Mouse (Mus musculus): Measurements from ENCODE around the gene Dnajc10. TPM values are rescaled to one million over a fixed set of nuclear protein-coding genes. Genes with fewer than 3 reads are reported as not detected.

Dnajc10 gene
- polyA plus RNA-seq, 1 experiment from 2014 or later = 22.9 TPM

GRCm38 (mm10) chr2:80371458-80371857, 56.2 kb downstream of the Dnajc10 start:
- 85% methylated on average over 8 of the region's 8 CpGs for WGBS
- Histone ChIP-seq H3K9me3 (ENCODE audit: control insufficient read depth) (no peaks in the 10 kb centered on the region), H3K4me1 (replicated peaks; ENCODE audit: control insufficient read depth, insufficient read depth, low read length) (no peaks in the 10 kb centered on the region), H3K9ac (ENCODE audit: low read depth, low read length) (no peak overlapping the region), H3K4me2 (replicated peaks; ENCODE audit: low read depth) (no peak overlapping the region), H3K27ac (ENCODE audit: low read depth, low read length) (no peak overlapping the region), H3K36me3 (ENCODE audit: control insufficient read depth, insufficient read depth) (no peaks in the 10 kb centered on the region), H3K4me3 (ENCODE audit: low read depth, low read length) (no peak overlapping the region), H3K27me3 (replicated peaks; ENCODE audit: control insufficient read depth, insufficient read depth, low read length) (no peaks in the 10 kb centered on the region)
- TF ChIP-seq CTCF (IDR thresholded peaks at IDR 0.05; ENCODE audit: low read depth) = no peak
- ATAC-seq = no peak

GRCm38 (mm10) chr2:80374892-80375291, 59.6 kb downstream of the Dnajc10 start:
- Histone ChIP-seq H3K27me3 (replicated peaks; ENCODE audit: control insufficient read depth, insufficient read depth, low read length) (no peaks in the 10 kb centered on the region), H3K9me3 (ENCODE audit: control insufficient read depth) (no peaks in the 10 kb centered on the region), H3K27ac (ENCODE audit: low read depth, low read length) (no peak overlapping the region), H3K4me2 (replicated peaks; ENCODE audit: low read depth) (no peak overlapping the region), H3K4me1 (replicated peaks; ENCODE audit: control insufficient read depth, insufficient read depth, low read length) (no peaks in the 10 kb centered on the region), H3K4me3 (ENCODE audit: low read depth, low read length) (no peak overlapping the region), H3K9ac (ENCODE audit: low read depth, low read length) (no peak overlapping the region), H3K36me3 (ENCODE audit: control insufficient read depth, insufficient read depth) (no peaks in the 10 kb centered on the region)
- ATAC-seq = no peak
- TF ChIP-seq CTCF (IDR thresholded peaks at IDR 0.05; ENCODE audit: low read depth) = no peak

- Histone ChIP-seq H3K4me1 (replicated peaks; ENCODE audit: control insufficient read depth, insufficient read depth, low read length) (no peaks in the 10 kb centered on the region), H3K27me3 (replicated peaks; ENCODE audit: control insufficient read depth, insufficient read depth, low read length) (no peaks in the 10 kb centered on the region), H3K9me3 (ENCODE audit: control insufficient read depth) (no peaks in the 10 kb centered on the region), H3K36me3 (ENCODE audit: control insufficient read depth, insufficient read depth) (no peaks in the 10 kb centered on the region), H3K4me2 (replicated peaks; ENCODE audit: low read depth) (no peak overlapping the region), H3K4me3 (ENCODE audit: low read depth, low read length) (no peak overlapping the region), H3K9ac (ENCODE audit: low read depth, low read length) (no peak overlapping the region), H3K27ac (ENCODE audit: low read depth, low read length) (no peak overlapping the region)
- 91% methylated on average over 5 of the region's 5 CpGs for WGBS
- TF ChIP-seq CTCF (IDR thresholded peaks at IDR 0.05; ENCODE audit: low read depth) = no peak
- no peak for ATAC-seq
Measured at GRCm38 (mm10) chr2:80379848-80380247, 64.6 kb downstream of the Dnajc10 start.

GRCm38 (mm10) chr2:80384447-80384846, 69.2 kb downstream of the Dnajc10 start:
- 60% methylated on average over 4 of the region's 4 CpGs for WGBS
- no peaks in the 10 kb centered on the region for H3K4me1 ChIP-seq (replicated peaks; ENCODE audit: control insufficient read depth, insufficient read depth, low read length)
- H3K36me3 ChIP-seq (ENCODE audit: control insufficient read depth, insufficient read depth) = no peaks in the 10 kb centered on the region
- no peak for TF ChIP-seq CTCF (IDR thresholded peaks at IDR 0.05; ENCODE audit: low read depth)
- no peak for ATAC-seq
- H3K9me3 ChIP-seq (ENCODE audit: control insufficient read depth) = no peaks in the 10 kb centered on the region
- no peak overlapping the region for H3K4me2 ChIP-seq (replicated peaks; ENCODE audit: low read depth)
- H3K27me3 ChIP-seq (replicated peaks; ENCODE audit: control insufficient read depth, insufficient read depth, low read length) = no peaks in the 10 kb centered on the region
- H3K9ac ChIP-seq (ENCODE audit: low read depth, low read length) = no peak overlapping the region
- no peak overlapping the region for H3K4me3 ChIP-seq (ENCODE audit: low read depth, low read length)
- no peak overlapping the region for H3K27ac ChIP-seq (ENCODE audit: low read depth, low read length)

GRCm38 (mm10) chr2:80386255-80386654, 71.0 kb downstream of the Dnajc10 start:
- ATAC-seq = no peak
- WGBS = 94% methylated on average over 2 of the region's 2 CpGs
- H3K9ac ChIP-seq (ENCODE audit: low read depth, low read length) = no peak overlapping the region

GRCm38 (mm10) chr2:80387668-80388067, 72.4 kb downstream of the Dnajc10 start:
- Histone ChIP-seq H3K9ac (ENCODE audit: low read depth, low read length) (no peak overlapping the region), H3K27me3 (replicated peaks; ENCODE audit: control insufficient read depth, insufficient read depth, low read length) (no peaks in the 10 kb centered on the region), H3K36me3 (ENCODE audit: control insufficient read depth, insufficient read depth) (no peaks in the 10 kb centered on the region), H3K4me3 (ENCODE audit: low read depth, low read length) (no peak overlapping the region), H3K27ac (ENCODE audit: low read depth, low read length) (no peak overlapping the region), H3K4me2 (replicated peaks; ENCODE audit: low read depth) (no peak overlapping the region), H3K4me1 (replicated peaks; ENCODE audit: control insufficient read depth, insufficient read depth, low read length) (no peaks in the 10 kb centered on the region), H3K9me3 (ENCODE audit: control insufficient read depth) (no peaks in the 10 kb centered on the region)
- TF ChIP-seq CTCF (IDR thresholded peaks at IDR 0.05; ENCODE audit: low read depth) = no peak
- 73% methylated on average over 9 of the region's 9 CpGs for WGBS
- no peak for ATAC-seq

More at GRCm38 (mm10) chr2:80386255-80386654, 71.0 kb downstream of the Dnajc10 start:
- H3K4me3 ChIP-seq (ENCODE audit: low read depth, low read length) = no peak overlapping the region
- no peaks in the 10 kb centered on the region for H3K27me3 ChIP-seq (replicated peaks; ENCODE audit: control insufficient read depth, insufficient read depth, low read length)
- H3K4me2 ChIP-seq (replicated peaks; ENCODE audit: low read depth) = no peak overlapping the region
- H3K36me3 ChIP-seq (ENCODE audit: control insufficient read depth, insufficient read depth) = no peaks in the 10 kb centered on the region
- no peaks in the 10 kb centered on the region for H3K4me1 ChIP-seq (replicated peaks; ENCODE audit: control insufficient read depth, insufficient read depth, low read length)
- TF ChIP-seq CTCF (IDR thresholded peaks at IDR 0.05; ENCODE audit: low read depth) = no peak
- H3K9me3 ChIP-seq (ENCODE audit: control insufficient read depth) = no peaks in the 10 kb centered on the region
- no peak overlapping the region for H3K27ac ChIP-seq (ENCODE audit: low read depth, low read length)

- no peak for ATAC-seq
- no peak overlapping the region for H3K27ac ChIP-seq (ENCODE audit: low read depth, low read length)
Measured at GRCm38 (mm10) chr2:80388341-80388740, 73.1 kb downstream of the Dnajc10 start.

More at GRCm38 (mm10) chr2:80388341-80388740, 73.1 kb downstream of the Dnajc10 start:
- Histone ChIP-seq H3K36me3 (ENCODE audit: control insufficient read depth, insufficient read depth) (no peaks in the 10 kb centered on the region), H3K27me3 (replicated peaks; ENCODE audit: control insufficient read depth, insufficient read depth, low read length) (no peaks in the 10 kb centered on the region), H3K4me1 (replicated peaks; ENCODE audit: control insufficient read depth, insufficient read depth, low read length) (no peaks in the 10 kb centered on the region), H3K4me2 (replicated peaks; ENCODE audit: low read depth) (no peak overlapping the region), H3K4me3 (ENCODE audit: low read depth, low read length) (no peak overlapping the region), H3K9me3 (ENCODE audit: control insufficient read depth) (no peaks in the 10 kb centered on the region), H3K9ac (ENCODE audit: low read depth, low read length) (no peak overlapping the region)
- TF ChIP-seq CTCF (IDR thresholded peaks at IDR 0.05; ENCODE audit: low read depth) = no peak
- 55% methylated on average over 3 of the region's 3 CpGs for WGBS
